Mouse (Mus musculus) forebrain, embryonic 11.5 days (tissue): ENCODE results near the gene Hbq1a. TPM values are rescaled to one million over a fixed set of nuclear protein-coding genes. Genes with fewer than 3 reads are reported as not detected.
"Not testable (repeated sequence)": the region's sequence is repeated elsewhere in the genome, so short reads cannot be mapped to it uniquely, and the experiment has no call there.

Experiments
- ATAC-seq: fragments of 200-750 bp; cut with Nextera tagmentation; replicated peaks from 2 replicates; pipeline ENCODE4 v1.8.0; 2017; ENCODE audit warnings: moderate TSS enrichment; ENCODE audit not compliant: low FRiP score
- DNase-seq: peaks from one replicate; pipeline ENCODE4 v3.0.0-alpha.2; 2017; ENCODE audit warnings: low spot score
- H3K27ac ChIP-seq: fragments of 300-500 bp; sonication (generic); 2 replicates; pipeline ENCODE4 v1.5.1; 2014; ENCODE audit warnings: low read depth, low read length
- H3K27me3 ChIP-seq: fragments of 300-500 bp; sonication (generic); 2 replicates; pipeline ENCODE4 v1.6.1; 2014; ENCODE audit warnings: mild to moderate bottlenecking, low read length, mixed read lengths; ENCODE audit not compliant: control insufficient read depth, insufficient read depth
- H3K36me3 ChIP-seq: fragments of 300-500 bp; sonication (generic); 2 replicates; pipeline ENCODE4 v1.6.1; 2014; ENCODE audit warnings: mild to moderate bottlenecking, low read length, moderate library complexity, mixed read lengths; ENCODE audit not compliant: control insufficient read depth, insufficient read depth
- H3K4me1 ChIP-seq: fragments of 300-500 bp; sonication (generic); replicated peaks from 2 replicates; pipeline ENCODE4 v1.6.1; 2014; ENCODE audit warnings: low read length, mixed read lengths; ENCODE audit not compliant: control insufficient read depth, insufficient read depth
- H3K4me2 ChIP-seq: fragments of 300-500 bp; sonication (generic); 2 replicates; pipeline ENCODE4 v1.6.1; 2014; ENCODE audit warnings: low read depth, mild to moderate bottlenecking, low read length, moderate library complexity, mixed read lengths; ENCODE audit not compliant: severe bottlenecking
- H3K4me3 ChIP-seq: fragments of 300-500 bp; sonication (generic); 2 replicates; pipeline ENCODE4 v1.5.1; 2014; ENCODE audit warnings: low read depth, low read length
- H3K9ac ChIP-seq: fragments of 300-500 bp; sonication (generic); 2 replicates; pipeline ENCODE4 v1.6.1; 2014; ENCODE audit warnings: low read length
- H3K9me3 ChIP-seq: fragments of 300-500 bp; sonication (generic); 2 replicates; pipeline ENCODE4 v1.6.1; 2016; ENCODE audit warnings: low read length, mixed read lengths; ENCODE audit not compliant: control insufficient read depth
- WGBS: fragments of 180-500 bp; shearing (Covaris S2); extraction: QIAGEN DNeasy Blood & Tissue Kit; methylation state at CpG from one replicate; pipeline ENCODE4 v1.1.7; 2014; 5-methylcytosine and 5-hydroxymethylcytosine counted together
- polyA plus RNA-seq: library from polyadenylated mRNA; unstranded; fragments of >200 nt; fragmentation: Nextera tagmentation; extraction: Ambion mirVana; gene quantifications from 2 replicates; pipeline ENCODE4 v1.2.1, GENCODE M21; 2014

The Hbq1a gene
- polyA plus RNA-seq, 1 experiment from 2014 or later = not detected

- Histone ChIP-seq H3K4me1 (no peaks in the 10 kb centered on the region), H3K4me3 (no peak overlapping the region), H3K27me3 (no peaks in the 10 kb centered on the region), H3K36me3 (no peaks in the 10 kb centered on the region), H3K27ac (no peak overlapping the region), H3K9ac (no peak overlapping the region), H3K9me3 (no peaks in the 10 kb centered on the region), H3K4me2 (no peak overlapping the region)
- DNase-seq = no peak
- WGBS = 86% methylated on average over 2 of the region's 2 CpGs
- ATAC-seq = no peak
These were observed 19.2 kb upstream of the Hbq1a start for GRCm38 (mm10) chr11:32280646-32281045.

- Histone ChIP-seq H3K27me3 (no peaks in the 10 kb centered on the region), H3K9ac (no peak overlapping the region), H3K36me3 (no peaks in the 10 kb centered on the region), H3K4me2 (no peak overlapping the region), H3K9me3 (no peaks in the 10 kb centered on the region), H3K4me3 (no peak overlapping the region), H3K4me1 (no peaks in the 10 kb centered on the region; the same call in 1 of the 2 replicates), H3K27ac (no peak overlapping the region)
- DNase-seq (no peak), ATAC-seq (no peak)
- 77% methylated on average over 1 of the region's 1 CpGs for WGBS
These were observed 18.3 kb upstream of the Hbq1a start for GRCm38 (mm10) chr11:32281416-32282144.

- H3K9ac ChIP-seq, H3K4me3 ChIP-seq, H3K27me3 ChIP-seq, ATAC-seq, H3K27ac ChIP-seq, H3K9me3 ChIP-seq, H3K36me3 ChIP-seq, H3K4me2 ChIP-seq, H3K4me1 ChIP-seq, DNase-seq: not testable (repeated sequence)
- 60% methylated on average over 1 of the region's 5 CpGs for WGBS
These were observed 16.6 kb upstream of the Hbq1a start, which contains the start of gene Hba-a1 for GRCm38 (mm10) chr11:32283091-32283777. Gene Hba-a1 (plus strand): TSS chr11:32283511.

- H3K9ac ChIP-seq, H3K4me3 ChIP-seq, H3K9me3 ChIP-seq, ATAC-seq, H3K36me3 ChIP-seq, H3K4me1 ChIP-seq, DNase-seq, H3K27me3 ChIP-seq, H3K27ac ChIP-seq, H3K4me2 ChIP-seq: not testable (repeated sequence)
- 70% methylated on average over 2 of the region's 2 CpGs for WGBS
These were observed 15.3 kb upstream of the Hbq1a start for GRCm38 (mm10) chr11:32284582-32284981.

- Histone ChIP-seq H3K4me2 (no peak overlapping the region), H3K27me3 (no peaks in the 10 kb centered on the region), H3K36me3 (no peaks in the 10 kb centered on the region), H3K27ac (no peak overlapping the region), H3K9ac (no peak overlapping the region), H3K4me1 (no peaks in the 10 kb centered on the region; the same call in 1 of the 2 replicates), H3K9me3 (no peaks in the 10 kb centered on the region), H3K4me3 (no peak overlapping the region)
- no peak for DNase-seq
- WGBS = 79% methylated on average over 7 of the region's 7 CpGs
- ATAC-seq = no peak
These were observed 14.7 kb upstream of the Hbq1a start for GRCm38 (mm10) chr11:32285031-32285775.

GRCm38 (mm10) chr11:32285887-32286286, 14.0 kb upstream of the Hbq1a start:
- H3K9ac ChIP-seq, H3K4me2 ChIP-seq, H3K27ac ChIP-seq, ATAC-seq, H3K4me1 ChIP-seq, H3K27me3 ChIP-seq, DNase-seq, H3K36me3 ChIP-seq, H3K4me3 ChIP-seq, H3K9me3 ChIP-seq: not testable (repeated sequence)

GRCm38 (mm10) chr11:32286695-32287492, 13.0 kb upstream of the Hbq1a start, which contains the start of gene Hbq1b:
Gene Hbq1b (plus strand): TSS chr11:32286965.
- H3K9ac ChIP-seq, H3K27me3 ChIP-seq, H3K9me3 ChIP-seq, H3K27ac ChIP-seq, H3K36me3 ChIP-seq, H3K4me1 ChIP-seq: not testable (repeated sequence)
- 21% methylated on average over 30 of the region's 33 CpGs for WGBS
- ATAC-seq = peak; percentile 67
- peak within 1 kb of the TSS; percentile 38 for H3K4me2 ChIP-seq
- 0 out of 2 replicates have a peak within 1 kb of the TSS, but pooled peaks have one; percentile 16 for H3K4me3 ChIP-seq
- DNase-seq = peak; percentile 82

GRCm38 (mm10) chr11:32287493-32287825, 12.4 kb upstream of the Hbq1a start:
- WGBS = 74% methylated on average over 9 of the region's 9 CpGs
- Histone ChIP-seq H3K27me3 (no peaks in the 10 kb centered on the region), H3K27ac (no peak overlapping the region), H3K9me3 (no peaks in the 10 kb centered on the region), H3K4me3 (no peak overlapping the region), H3K4me1 (no peaks in the 10 kb centered on the region; the same call in 1 of the 2 replicates), H3K36me3 (no peaks in the 10 kb centered on the region), H3K9ac (no peak overlapping the region), H3K4me2 (no peak overlapping the region)
- DNase-seq (no peak), ATAC-seq (no peak)
